Mouse (Mus musculus): ENCODE measurements around the gene Cacng6. TPM values are rescaled to one million over a fixed set of nuclear protein-coding genes. Genes with fewer than 3 reads are reported as not detected.
A peak's percentile ranks its signal among the peaks of the same experiment; 100 is the strongest.

Cacng6 gene
- polyA plus RNA-seq, 1 experiment from 2014 or later, result 0.34 TPM

GRCm38 (mm10) chr7:3421297-3421696 is 2.7 kb upstream of the Cacng6 start:
- no peak; the same call in 1 of the 2 replicates for ATAC-seq (replicated peaks; ENCODE audit: insufficient number of reproducible peaks, low FRiP score, low TSS enrichment, low read depth)
- peaks cover 38% of the 10 kb centered on the region for H3K27me3 ChIP-seq (ENCODE audit: control insufficient read depth, insufficient read depth, low read length)
- H3K4me1 ChIP-seq (ENCODE audit: control insufficient read depth, insufficient read depth, low read length), result no peaks in the 10 kb centered on the region
- no peak overlapping the region for H3K9ac ChIP-seq (replicated peaks; ENCODE audit: low read length)
- no peaks in the 10 kb centered on the region for H3K9me3 ChIP-seq (replicated peaks; ENCODE audit: control insufficient read depth, low read length)
- DNase-seq (ENCODE audit: low spot score), result no peak
- WGBS, result 66% methylated on average over 3 of the region's 3 CpGs
- no peak overlapping the region for H3K27ac ChIP-seq (replicated peaks; ENCODE audit: low read depth, low read length)
- no peaks in the 10 kb centered on the region for H3K36me3 ChIP-seq (replicated peaks; ENCODE audit: control insufficient read depth, insufficient read depth, low read depth, low read length)
- H3K4me3 ChIP-seq (ENCODE audit: low read depth, low read length), result no peak overlapping the region
- H3K4me2 ChIP-seq (ENCODE audit: low read depth, low read length), result no peak overlapping the region

- no peak for DNase-seq (ENCODE audit: low spot score)
- Histone ChIP-seq H3K9me3 (replicated peaks; ENCODE audit: control insufficient read depth, low read length) (no peaks in the 10 kb centered on the region), H3K36me3 (replicated peaks; ENCODE audit: control insufficient read depth, insufficient read depth, low read depth, low read length) (no peaks in the 10 kb centered on the region), H3K4me3 (ENCODE audit: low read depth, low read length) (no peak overlapping the region), H3K9ac (replicated peaks; ENCODE audit: low read length) (no peak overlapping the region), H3K27me3 (ENCODE audit: control insufficient read depth, insufficient read depth, low read length) (peaks cover 32% of the 10 kb centered on the region), H3K27ac (replicated peaks; ENCODE audit: low read depth, low read length) (no peak overlapping the region), H3K4me1 (ENCODE audit: control insufficient read depth, insufficient read depth, low read length) (no peaks in the 10 kb centered on the region), H3K4me2 (ENCODE audit: low read depth, low read length) (no peak overlapping the region)
- 43% methylated on average over 7 of the region's 7 CpGs for WGBS
- no peak for ATAC-seq (replicated peaks; ENCODE audit: insufficient number of reproducible peaks, low FRiP score, low TSS enrichment, low read depth)
Observed at GRCm38 (mm10) chr7:3422051-3422450, 1.9 kb upstream of the Cacng6 start.

GRCm38 (mm10) chr7:3423430-3423829 is 565 bp upstream of the Cacng6 start:
- WGBS, result 1% methylated on average over 30 of the region's 30 CpGs
- ATAC-seq (replicated peaks; ENCODE audit: insufficient number of reproducible peaks, low FRiP score, low TSS enrichment, low read depth) (0 out of 2 replicates have a peak, but pooled peaks have one; percentile 30), DNase-seq (ENCODE audit: low spot score) (no peak)
- Histone ChIP-seq H3K27me3 (ENCODE audit: control insufficient read depth, insufficient read depth, low read length) (peaks cover 31% of the 10 kb centered on the region), H3K36me3 (replicated peaks; ENCODE audit: control insufficient read depth, insufficient read depth, low read depth, low read length) (no peaks in the 10 kb centered on the region), H3K4me3 (ENCODE audit: low read depth, low read length) (no peak overlapping the region), H3K9me3 (replicated peaks; ENCODE audit: control insufficient read depth, low read length) (no peaks in the 10 kb centered on the region), H3K4me1 (ENCODE audit: control insufficient read depth, insufficient read depth, low read length) (no peaks in the 10 kb centered on the region), H3K4me2 (ENCODE audit: low read depth, low read length) (peak overlapping the region; percentile 36), H3K9ac (replicated peaks; ENCODE audit: low read length) (no peak overlapping the region), H3K27ac (replicated peaks; ENCODE audit: low read depth, low read length) (no peak overlapping the region)

GRCm38 (mm10) chr7:3425141-3425540 is 1.1 kb downstream of the Cacng6 start:
- no peak overlapping the region for H3K9ac ChIP-seq (replicated peaks; ENCODE audit: low read length)
- H3K36me3 ChIP-seq (replicated peaks; ENCODE audit: control insufficient read depth, insufficient read depth, low read depth, low read length), result no peaks in the 10 kb centered on the region
- 90% methylated on average over 5 of the region's 5 CpGs for WGBS
- no peak overlapping the region for H3K27ac ChIP-seq (replicated peaks; ENCODE audit: low read depth, low read length)
- H3K4me3 ChIP-seq (ENCODE audit: low read depth, low read length), result no peak overlapping the region
- no peaks in the 10 kb centered on the region for H3K9me3 ChIP-seq (replicated peaks; ENCODE audit: control insufficient read depth, low read length)
- no peak for ATAC-seq (replicated peaks; ENCODE audit: insufficient number of reproducible peaks, low FRiP score, low TSS enrichment, low read depth)
- DNase-seq (ENCODE audit: low spot score), result no peak
- H3K4me1 ChIP-seq (ENCODE audit: control insufficient read depth, insufficient read depth, low read length), result no peaks in the 10 kb centered on the region
- no peak overlapping the region for H3K4me2 ChIP-seq (ENCODE audit: low read depth, low read length)
- peaks cover 31% of the 10 kb centered on the region for H3K27me3 ChIP-seq (ENCODE audit: control insufficient read depth, insufficient read depth, low read length)

GRCm38 (mm10) chr7:3430161-3430560 is 6.2 kb downstream of the Cacng6 start:
- peaks cover 1% of the 10 kb centered on the region; the same call in 1 of the 2 replicates for H3K27me3 ChIP-seq (ENCODE audit: control insufficient read depth, insufficient read depth, low read length)
- 83% methylated on average over 6 of the region's 6 CpGs for WGBS
- H3K36me3 ChIP-seq (replicated peaks; ENCODE audit: control insufficient read depth, insufficient read depth, low read depth, low read length), result no peaks in the 10 kb centered on the region
- no peak overlapping the region for H3K27ac ChIP-seq (replicated peaks; ENCODE audit: low read depth, low read length)
- no peaks in the 10 kb centered on the region for H3K4me1 ChIP-seq (ENCODE audit: control insufficient read depth, insufficient read depth, low read length)
- no peak overlapping the region for H3K4me3 ChIP-seq (ENCODE audit: low read depth, low read length)
- no peaks in the 10 kb centered on the region for H3K9me3 ChIP-seq (replicated peaks; ENCODE audit: control insufficient read depth, low read length)
- no peak overlapping the region for H3K9ac ChIP-seq (replicated peaks; ENCODE audit: low read length)
- no peak for DNase-seq (ENCODE audit: low spot score)
- no peak for ATAC-seq (replicated peaks; ENCODE audit: insufficient number of reproducible peaks, low FRiP score, low TSS enrichment, low read depth)
- no peak overlapping the region for H3K4me2 ChIP-seq (ENCODE audit: low read depth, low read length)

- Histone ChIP-seq H3K27me3 (ENCODE audit: control insufficient read depth, insufficient read depth, low read length) (no peaks in the 10 kb centered on the region), H3K4me1 (ENCODE audit: control insufficient read depth, insufficient read depth, low read length) (no peaks in the 10 kb centered on the region), H3K9me3 (replicated peaks; ENCODE audit: control insufficient read depth, low read length) (no peaks in the 10 kb centered on the region), H3K9ac (replicated peaks; ENCODE audit: low read length) (no peak overlapping the region), H3K27ac (replicated peaks; ENCODE audit: low read depth, low read length) (no peak overlapping the region), H3K4me2 (ENCODE audit: low read depth, low read length) (no peak overlapping the region), H3K4me3 (ENCODE audit: low read depth, low read length) (no peak overlapping the region), H3K36me3 (replicated peaks; ENCODE audit: control insufficient read depth, insufficient read depth, low read depth, low read length) (no peaks in the 10 kb centered on the region)
- WGBS, result 89% methylated on average over 1 of the region's 1 CpGs
- no peak for DNase-seq (ENCODE audit: low spot score)
- ATAC-seq (replicated peaks; ENCODE audit: insufficient number of reproducible peaks, low FRiP score, low TSS enrichment, low read depth), result no peak
Observed at GRCm38 (mm10) chr7:3432066-3432465, 8.1 kb downstream of the Cacng6 start.

GRCm38 (mm10) chr7:3437941-3438340 is 13.9 kb downstream of the Cacng6 start:
- H3K4me1 ChIP-seq (ENCODE audit: control insufficient read depth, insufficient read depth, low read length), result no peaks in the 10 kb centered on the region
- no peak for DNase-seq (ENCODE audit: low spot score)
- H3K36me3 ChIP-seq (replicated peaks; ENCODE audit: control insufficient read depth, insufficient read depth, low read depth, low read length), result no peaks in the 10 kb centered on the region
- H3K9me3 ChIP-seq (replicated peaks; ENCODE audit: control insufficient read depth, low read length), result no peaks in the 10 kb centered on the region
- ATAC-seq (replicated peaks; ENCODE audit: insufficient number of reproducible peaks, low FRiP score, low TSS enrichment, low read depth), result no peak
- no peak overlapping the region for H3K9ac ChIP-seq (replicated peaks; ENCODE audit: low read length)
- H3K4me2 ChIP-seq (ENCODE audit: low read depth, low read length), result no peak overlapping the region
- H3K27ac ChIP-seq (replicated peaks; ENCODE audit: low read depth, low read length), result no peak overlapping the region
- H3K4me3 ChIP-seq (ENCODE audit: low read depth, low read length), result no peak overlapping the region
- 70% methylated on average over 5 of the region's 5 CpGs for WGBS
- no peaks in the 10 kb centered on the region for H3K27me3 ChIP-seq (ENCODE audit: control insufficient read depth, insufficient read depth, low read length)

GRCm38 (mm10) chr7:3439984-3440383 is 16.0 kb downstream of the Cacng6 start:
- Histone ChIP-seq H3K9me3 (replicated peaks; ENCODE audit: control insufficient read depth, low read length) (no peaks in the 10 kb centered on the region), H3K27ac (replicated peaks; ENCODE audit: low read depth, low read length) (no peak overlapping the region), H3K4me1 (ENCODE audit: control insufficient read depth, insufficient read depth, low read length) (no peaks in the 10 kb centered on the region), H3K27me3 (ENCODE audit: control insufficient read depth, insufficient read depth, low read length) (no peaks in the 10 kb centered on the region), H3K36me3 (replicated peaks; ENCODE audit: control insufficient read depth, insufficient read depth, low read depth, low read length) (no peaks in the 10 kb centered on the region), H3K4me3 (ENCODE audit: low read depth, low read length) (no peak overlapping the region), H3K9ac (replicated peaks; ENCODE audit: low read length) (no peak overlapping the region), H3K4me2 (ENCODE audit: low read depth, low read length) (no peak overlapping the region)
- DNase-seq (ENCODE audit: low spot score), result no peak
- ATAC-seq (replicated peaks; ENCODE audit: insufficient number of reproducible peaks, low FRiP score, low TSS enrichment, low read depth), result no peak
- 87% methylated on average over 11 of the region's 11 CpGs for WGBS
